Mouse (Mus musculus): ENCODE measurements around the gene F2rl2.

DNA sequence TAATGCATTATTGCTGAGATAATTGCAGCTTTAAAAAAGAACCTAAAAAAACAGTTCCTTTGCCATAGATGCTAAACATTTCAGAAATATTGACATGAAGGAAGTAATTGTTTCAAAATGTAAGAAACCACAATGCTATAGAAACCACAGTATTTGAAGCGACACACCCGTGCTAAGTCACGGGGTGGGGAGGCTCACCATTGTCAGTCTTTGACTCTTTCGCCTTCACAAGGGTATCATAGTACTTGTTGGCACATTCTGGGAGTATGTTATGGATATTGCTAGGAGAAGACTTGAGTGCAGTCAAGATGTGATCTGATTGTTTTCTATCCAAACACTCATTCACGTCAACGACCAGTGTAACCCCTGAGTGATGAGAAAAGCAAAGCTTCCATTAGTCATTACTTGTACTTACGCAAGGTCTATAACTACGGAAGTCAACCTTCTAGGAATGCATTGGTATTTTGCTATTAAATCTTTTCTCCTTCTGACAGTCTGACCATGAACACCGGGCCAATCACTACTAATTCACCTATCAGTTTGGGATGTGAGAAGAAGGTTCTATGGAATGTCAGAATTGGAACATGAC lies 11.9 kb upstream of the F2rl2 start:
- TF ChIP-seq CTCF (IDR thresholded peaks at IDR 0.05; ENCODE audit: extremely low read depth, insufficient read depth, insufficient read length, insufficient replicate concordance), result no peak
- TF ChIP-seq POLR2A (IDR thresholded peaks at IDR 0.05; ENCODE audit: low read depth, low read length), result no peak
